Comparison of ENCODE assay signal across 8 mouse cellular contexts in genomic region chr6:37439676-37440490, GRCm38 (mm10). TPM values are rescaled to one million over a fixed set of nuclear protein-coding genes. Genes with fewer than 3 reads are reported as not detected.
DNase-seq lines count a peak whose midpoint lies in the region; ATAC-seq and TF ChIP-seq lines count a peak whose summit lies in the region.

No protein-coding gene starts in this region.

- no peak for TF ChIP-seq POLR2A in heart, adult 2 months (IDR thresholded peaks at IDR 0.05; ENCODE audit: insufficient read depth, low read depth, low read length)

- intact Hi-C loops in heart, adult 2 months (cut with DNase I), result loop anchor here (2.0 kb wide), 1 partner anchor 21 kb away; no protein-coding TSS in a partner anchor

- peak; percentile 7; the same call in 1 of the 2 replicates for TF ChIP-seq CTCF in heart, adult 2 months (IDR thresholded peaks at IDR 0.05)
- no peak for TF ChIP-seq CTCF in hindbrain, postnatal 0 days (IDR thresholded peaks at IDR 0.05; ENCODE audit: low read depth)
- TF ChIP-seq CTCF in lung, postnatal 0 days (IDR thresholded peaks at IDR 0.05), result no peak

- peaks cover 2% of the 10 kb centered on the region; the same call in 1 of the 2 replicates for H3K79me2 ChIP-seq in heart, adult 2 months (replicated peaks; ENCODE audit: control insufficient read depth, insufficient read depth, low read length)

- H3K4me1 ChIP-seq in heart, adult 2 months (ENCODE audit: control insufficient read depth, insufficient read depth, low read length), result peaks cover 9% of the 10 kb centered on the region
- peaks cover 43% of the 10 kb centered on the region for H3K4me1 ChIP-seq in embryonic facial prominence, embryonic 10.5 days
- no peaks in the 10 kb centered on the region for H3K4me1 ChIP-seq in hindbrain, postnatal 0 days (ENCODE audit: insufficient read depth, low read length)
- H3K4me1 ChIP-seq in lung, postnatal 0 days (ENCODE audit: insufficient read depth, low read depth, low read length), result peaks cover 22% of the 10 kb centered on the region

- H3K27ac ChIP-seq in heart, adult 2 months, result peak overlapping the region; percentile 89
- H3K27ac ChIP-seq in embryonic facial prominence, embryonic 10.5 days (replicated peaks), result peak overlapping the region; percentile 90
- peak overlapping the region; percentile 36 for H3K27ac ChIP-seq in hindbrain, postnatal 0 days
- H3K27ac ChIP-seq in lung, postnatal 0 days (ENCODE audit: low read length), result peak overlapping the region; percentile 94

- H3K36me3 ChIP-seq in heart, adult 2 months (ENCODE audit: control insufficient read depth, insufficient read depth, low read length), result peaks cover 6% of the 10 kb centered on the region
- H3K36me3 ChIP-seq in embryonic facial prominence, embryonic 10.5 days (replicated peaks), result peaks cover 9% of the 10 kb centered on the region; the same call in 1 of the 2 replicates
- no peaks in the 10 kb centered on the region for H3K36me3 ChIP-seq in hindbrain, postnatal 0 days (ENCODE audit: insufficient read depth, low read length)
- H3K36me3 ChIP-seq in lung, postnatal 0 days (ENCODE audit: insufficient read depth, low read length), result no peaks in the 10 kb centered on the region

- peak overlapping the region; percentile 70 for H3K9ac ChIP-seq in heart, adult 2 months (ENCODE audit: low read depth, low read length)
- H3K9ac ChIP-seq in hindbrain, postnatal 0 days (replicated peaks; ENCODE audit: low read length), result 0 out of 2 replicates have a peak overlapping the region, but pooled peaks have one; percentile 63
- H3K9ac ChIP-seq in lung, postnatal 0 days (replicated peaks; ENCODE audit: low read depth), result peak overlapping the region; percentile 90

- ATAC-seq in hindbrain, postnatal 0 days, result no peak
- ATAC-seq in lung, postnatal 0 days, result no peak
- no peak for ATAC-seq in inflammation-experienced regulatory T-cells, adult 6 months

- no peak for TF ChIP-seq EP300 in heart, adult 2 months (IDR thresholded peaks at IDR 0.05; ENCODE audit: insufficient read depth, low read depth, low read length)
- TF ChIP-seq EP300 in lung, postnatal 0 days (IDR thresholded peaks at IDR 0.05), result no peak

- H3K4me3 ChIP-seq in heart, adult 2 months, result peak overlapping the region; percentile 100
- H3K4me3 ChIP-seq in embryonic facial prominence, embryonic 10.5 days, result peak overlapping the region; percentile 92
- H3K4me3 ChIP-seq in hindbrain, postnatal 0 days (ENCODE audit: low read length), result peak overlapping the region; percentile 77
- peak overlapping the region; percentile 85 for H3K4me3 ChIP-seq in lung, postnatal 0 days (ENCODE audit: low read depth, low read length)

- H3K9me3 ChIP-seq in embryonic facial prominence, embryonic 10.5 days, result no peaks in the 10 kb centered on the region
- H3K9me3 ChIP-seq in hindbrain, postnatal 0 days (ENCODE audit: low read length), result no peaks in the 10 kb centered on the region
- H3K9me3 ChIP-seq in lung, postnatal 0 days (ENCODE audit: low read length), result no peaks in the 10 kb centered on the region

- H3K4me2 ChIP-seq in hindbrain, postnatal 0 days (ENCODE audit: low read depth, low read length), result peak overlapping the region; percentile 88
- H3K4me2 ChIP-seq in lung, postnatal 0 days (replicated peaks; ENCODE audit: low read depth, low read length), result peak overlapping the region; percentile 65

- WGBS in heart, adult 2 months, result 31% methylated on average over 13 of the region's 13 CpGs
- WGBS in embryonic facial prominence, embryonic 10.5 days, result 45% methylated on average over 13 of the region's 13 CpGs
- WGBS in hindbrain, postnatal 0 days, result 57% methylated on average over 13 of the region's 13 CpGs
- WGBS in lung, postnatal 0 days, result 23% methylated on average over 13 of the region's 13 CpGs

- H3K27me3 ChIP-seq in heart, adult 2 months (ENCODE audit: control insufficient read depth, insufficient read depth, low read length), result no peaks in the 10 kb centered on the region
- H3K27me3 ChIP-seq in embryonic facial prominence, embryonic 10.5 days (replicated peaks; ENCODE audit: low read depth, poor library complexity, severe bottlenecking), result no peaks in the 10 kb centered on the region
- H3K27me3 ChIP-seq in hindbrain, postnatal 0 days (ENCODE audit: insufficient read depth, low read length), result no peaks in the 10 kb centered on the region
- no peaks in the 10 kb centered on the region for H3K27me3 ChIP-seq in lung, postnatal 0 days (replicated peaks; ENCODE audit: insufficient read depth, low read length)

- peak in 1 of 2 experiments; percentile 53 for DNase-seq in heart, adult 2 months
- DNase-seq in heart, adult 8-10 months (ENCODE audit: low spot score), result no peak
- peak; percentile 39 for DNase-seq in embryonic facial prominence, embryonic 10.5 days (ENCODE audit: low spot score)
- DNase-seq in hindbrain, postnatal 0 days (ENCODE audit: low spot score), result no peak
- DNase-seq in lung, postnatal 0 days (ENCODE audit: low spot score), result peak; percentile 54
- no peak for DNase-seq in spleen, postnatal 36 days (ENCODE audit: low spot score in 2 of 2)
- no peak for DNase-seq in thymus, postnatal 4 days

RNA-seq across cellular contexts. Expression of gene Creb3l2, which starts 2.1 kb away (rescaled TPM):
- total RNA-seq in heart, adult 2 months (2021), result 10 to 100 TPM; 20.5 to 26.5 TPM
- polyA plus RNA-seq in heart, adult 2 months (2012; rRNA removed), result 16.7 and 19.2 TPM in 2 replicates
- 10 to 100 TPM; 21.8 to 23.8 (median 23.2) TPM for total RNA-seq in heart, adult 8-10 months (2022)
- polyA plus RNA-seq in embryonic facial prominence, embryonic 10.5 days (2016; fragmentation: Nextera tagmentation; extraction: Ambion mirVana), result 12.4 and 12.5 TPM in 2 replicates
- total RNA-seq in hindbrain, postnatal 0 days (2014; rRNA removed), result 5.5 and 6.3 TPM in 2 replicates
- polyA plus RNA-seq in hindbrain, postnatal 0 days (2015; fragmentation: Nextera tagmentation; extraction: Ambion mirVana), result 1.9 and 2.2 TPM in 2 replicates
- 23.6 and 23.8 TPM in 2 replicates for polyA plus RNA-seq in lung, postnatal 0 days (2015; fragmentation: Nextera tagmentation; extraction: Ambion mirVana)
- polyA plus RNA-seq in inflammation-experienced regulatory T-cells, adult 6 months (2017; shearing (Covaris generic)), result 1 to 10 TPM; 2.3 to 3.6 (median 2.6) TPM

Comparison
In these comparisons a context has a peak if more than half of its experiments do, and no peak if none do; other contexts are left out.
1. DNase-seq: peak in embryonic facial prominence, embryonic 10.5 days (single experiment) and lung, postnatal 0 days (single experiment); none in heart, adult 8-10 months (single experiment), hindbrain, postnatal 0 days (single experiment), spleen, postnatal 36 days (0 of 2) and thymus, postnatal 4 days (single experiment).
2. H3K27ac ChIP-seq: peak in every context shown above with its lines; median percentile 94 in lung, postnatal 0 days; 90 in embryonic facial prominence, embryonic 10.5 days; 89 in heart, adult 2 months; 36 in hindbrain, postnatal 0 days.
3. Peak in every context shown above with its lines, with median percentiles within 50 percentile points of each other: H3K4me3 ChIP-seq and H3K9ac ChIP-seq.